Mouse (Mus musculus): Measurements from ENCODE around the gene 1700086D15Rik. TPM values are rescaled to one million over a fixed set of nuclear protein-coding genes. Genes with fewer than 3 reads are reported as not detected.

Gene 1700086D15Rik
- polyA plus RNA-seq, 1 experiment from 2014 or later = not detected

DNA sequence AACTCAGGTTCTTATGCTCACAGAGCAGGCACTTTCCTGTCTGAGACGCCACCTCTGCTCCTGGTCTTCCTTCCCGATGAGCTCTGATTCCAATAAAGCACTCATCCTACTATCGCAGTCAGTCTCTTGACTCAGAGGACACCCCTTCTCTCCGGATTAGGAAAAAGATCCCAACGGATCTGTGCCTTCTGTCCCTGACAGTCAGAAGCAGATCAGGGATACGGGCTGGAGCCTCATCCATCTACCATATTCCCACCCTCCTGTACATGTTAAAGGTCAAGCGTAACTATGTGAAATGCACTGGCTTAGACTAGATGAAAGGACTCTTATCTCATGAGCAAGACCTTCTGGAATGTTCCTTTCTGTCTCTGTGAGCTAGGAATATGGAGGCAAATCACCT lies 11.2 kb downstream of the 1700086D15Rik start:
- Histone ChIP-seq H3K9me3 (replicated peaks; ENCODE audit: control insufficient read depth, low read length) (no peaks in the 10 kb centered on the region), H3K4me1 (ENCODE audit: control insufficient read depth, insufficient read depth, low read length) (no peaks in the 10 kb centered on the region), H3K9ac (ENCODE audit: low read length) (no peak overlapping the region), H3K27me3 (replicated peaks; ENCODE audit: control insufficient read depth, insufficient read depth, low read length) (no peaks in the 10 kb centered on the region), H3K4me3 (ENCODE audit: low read depth, low read length) (no peak overlapping the region), H3K36me3 (ENCODE audit: control insufficient read depth, insufficient read depth, low read length) (no peaks in the 10 kb centered on the region), H3K27ac (ENCODE audit: low read depth, low read length) (no peak overlapping the region), H3K4me2 (ENCODE audit: low read length) (no peak overlapping the region)
- ATAC-seq (no peak), DNase-seq (ENCODE audit: low spot score) (no peak)
- 87% methylated on average over 7 of the region's 7 CpGs for WGBS

DNA sequence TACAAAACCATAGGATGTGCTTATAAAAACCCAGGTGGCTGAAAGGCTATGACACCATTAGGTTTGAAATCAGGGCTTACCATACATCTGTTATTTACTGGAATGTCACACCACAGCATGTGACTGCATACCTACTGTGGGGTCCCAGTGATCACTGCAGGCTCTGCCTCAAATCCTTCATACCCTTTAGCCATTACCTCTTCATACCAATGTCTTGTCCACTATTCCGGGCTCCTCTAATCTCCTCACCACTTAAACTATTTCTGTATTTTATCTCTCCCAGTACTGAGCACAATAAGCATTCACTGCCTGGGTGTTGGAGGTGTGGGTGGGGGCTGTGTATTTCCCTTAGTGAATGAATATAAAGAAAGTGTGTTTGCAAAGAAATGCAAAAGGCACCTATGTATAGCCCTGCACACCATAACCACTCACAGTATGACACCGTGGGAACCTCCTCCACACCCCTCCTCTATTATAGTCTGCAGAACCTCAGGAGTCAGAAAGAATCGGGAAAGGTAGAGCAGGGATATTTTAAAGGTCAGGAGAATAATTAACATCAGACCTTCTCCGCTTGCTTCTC lies 16.8 kb downstream of the 1700086D15Rik start:
- no peak for ATAC-seq
- H3K27me3 ChIP-seq (replicated peaks; ENCODE audit: control insufficient read depth, insufficient read depth, low read length) = no peaks in the 10 kb centered on the region
- no peaks in the 10 kb centered on the region for H3K4me1 ChIP-seq (ENCODE audit: control insufficient read depth, insufficient read depth, low read length)
- H3K27ac ChIP-seq (ENCODE audit: low read depth, low read length) = no peak overlapping the region
- no peaks in the 10 kb centered on the region for H3K9me3 ChIP-seq (replicated peaks; ENCODE audit: control insufficient read depth, low read length)
- H3K9ac ChIP-seq (ENCODE audit: low read length) = no peak overlapping the region
- no peak overlapping the region for H3K4me3 ChIP-seq (ENCODE audit: low read depth, low read length)
- DNase-seq (ENCODE audit: low spot score) = no peak
- H3K4me2 ChIP-seq (ENCODE audit: low read length) = no peak overlapping the region
- WGBS = 85% methylated on average over 4 of the region's 4 CpGs
- H3K36me3 ChIP-seq (ENCODE audit: control insufficient read depth, insufficient read depth, low read length) = no peaks in the 10 kb centered on the region

DNA sequence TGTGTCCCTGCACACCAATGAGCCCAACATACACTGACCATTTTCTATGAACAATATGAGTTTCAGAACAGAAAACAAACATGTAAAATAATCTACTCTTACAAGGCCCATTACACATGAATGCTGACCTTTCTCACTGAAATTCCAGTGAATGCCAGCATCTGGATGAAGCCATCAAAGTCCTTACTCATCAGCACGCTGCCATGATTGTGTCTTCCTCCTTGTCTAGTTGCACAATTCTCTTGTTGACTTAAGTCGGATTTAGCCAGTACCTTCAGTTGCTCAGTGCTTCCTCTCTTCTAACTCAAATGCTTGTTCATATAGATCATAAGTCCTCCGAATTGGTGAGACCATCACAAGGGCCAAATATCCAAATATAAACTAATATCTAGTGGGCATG lies 20.7 kb downstream of the 1700086D15Rik start:
- no peak overlapping the region for H3K4me2 ChIP-seq (ENCODE audit: low read length)
- no peaks in the 10 kb centered on the region for H3K27me3 ChIP-seq (replicated peaks; ENCODE audit: control insufficient read depth, insufficient read depth, low read length)
- no peaks in the 10 kb centered on the region for H3K4me1 ChIP-seq (ENCODE audit: control insufficient read depth, insufficient read depth, low read length)
- H3K36me3 ChIP-seq (ENCODE audit: control insufficient read depth, insufficient read depth, low read length) = no peaks in the 10 kb centered on the region
- H3K27ac ChIP-seq (ENCODE audit: low read depth, low read length) = no peak overlapping the region
- H3K9ac ChIP-seq (ENCODE audit: low read length) = no peak overlapping the region
- H3K9me3 ChIP-seq (replicated peaks; ENCODE audit: control insufficient read depth, low read length) = no peaks in the 10 kb centered on the region
- ATAC-seq (no peak), DNase-seq (ENCODE audit: low spot score) (no peak)
- no peak overlapping the region for H3K4me3 ChIP-seq (ENCODE audit: low read depth, low read length)
- 89% methylated on average over 3 of the region's 3 CpGs for WGBS

DNA sequence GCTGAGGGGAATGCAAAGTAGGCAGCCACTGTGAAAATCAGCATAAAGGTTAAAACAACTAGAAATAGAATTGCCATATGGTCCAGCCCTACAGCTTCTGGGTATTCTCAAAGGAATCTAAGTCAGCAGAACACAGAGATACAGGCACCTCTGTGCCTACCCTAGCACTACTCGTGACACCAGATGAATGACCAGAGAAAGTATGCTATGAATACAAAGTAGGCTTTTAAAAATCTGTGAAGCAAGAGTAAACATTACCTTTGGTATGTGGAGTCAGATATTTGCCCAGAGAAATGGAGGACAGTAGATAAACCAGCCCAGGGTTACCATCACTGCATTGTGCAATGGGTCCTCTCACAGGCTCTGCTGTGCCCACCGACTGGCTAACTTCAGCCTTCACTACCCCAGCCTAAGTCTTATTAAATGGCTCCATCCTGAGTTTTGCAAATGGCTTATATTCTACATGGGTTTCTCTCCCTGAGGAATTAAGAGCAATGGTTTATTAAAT lies 22.5 kb downstream of the 1700086D15Rik start:
- H3K4me2 ChIP-seq (ENCODE audit: low read length) = no peak overlapping the region
- ATAC-seq (no peak), DNase-seq (ENCODE audit: low spot score) (no peak)
- no peaks in the 10 kb centered on the region for H3K36me3 ChIP-seq (ENCODE audit: control insufficient read depth, insufficient read depth, low read length)
- H3K27me3 ChIP-seq (replicated peaks; ENCODE audit: control insufficient read depth, insufficient read depth, low read length) = no peaks in the 10 kb centered on the region
- no peaks in the 10 kb centered on the region for H3K4me1 ChIP-seq (ENCODE audit: control insufficient read depth, insufficient read depth, low read length)
- no peaks in the 10 kb centered on the region for H3K9me3 ChIP-seq (replicated peaks; ENCODE audit: control insufficient read depth, low read length)
- H3K9ac ChIP-seq (ENCODE audit: low read length) = no peak overlapping the region
- 72% methylated on average over 2 of the region's 2 CpGs for WGBS
- H3K27ac ChIP-seq (ENCODE audit: low read depth, low read length) = no peak overlapping the region
- no peak overlapping the region for H3K4me3 ChIP-seq (ENCODE audit: low read depth, low read length)

DNA sequence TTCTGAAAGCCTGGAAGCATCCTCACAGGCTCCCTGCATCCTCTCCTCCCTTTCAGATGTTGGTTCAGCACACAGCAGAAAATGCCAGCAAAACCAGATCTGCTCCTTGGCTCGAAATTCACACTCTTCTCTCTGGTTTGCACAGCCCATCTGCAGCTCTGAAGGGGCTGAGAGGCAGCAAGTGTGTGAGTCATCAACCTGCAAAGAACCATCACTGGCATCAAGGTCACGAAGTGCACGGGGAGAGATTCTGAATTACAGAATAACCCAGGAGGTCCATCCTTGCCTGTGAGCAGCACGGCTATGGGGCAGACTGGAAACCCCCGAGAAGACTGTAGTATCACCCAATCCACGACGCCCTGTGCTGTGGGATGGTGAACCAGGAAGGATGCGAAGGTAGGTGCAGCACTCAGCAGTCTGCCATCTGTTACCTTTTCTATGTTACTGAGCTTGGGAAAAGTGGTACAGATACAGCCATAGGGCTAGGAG lies 24.4 kb downstream of the 1700086D15Rik start:
- no peak overlapping the region for H3K4me2 ChIP-seq (ENCODE audit: low read length)
- no peaks in the 10 kb centered on the region for H3K4me1 ChIP-seq (ENCODE audit: control insufficient read depth, insufficient read depth, low read length)
- H3K4me3 ChIP-seq (ENCODE audit: low read depth, low read length) = no peak overlapping the region
- ATAC-seq (no peak), DNase-seq (ENCODE audit: low spot score) (no peak)
- H3K9ac ChIP-seq (ENCODE audit: low read length) = no peak overlapping the region
- H3K27ac ChIP-seq (ENCODE audit: low read depth, low read length) = no peak overlapping the region
- 85% methylated on average over 8 of the region's 8 CpGs for WGBS
- no peaks in the 10 kb centered on the region for H3K27me3 ChIP-seq (replicated peaks; ENCODE audit: control insufficient read depth, insufficient read depth, low read length)
- H3K9me3 ChIP-seq (replicated peaks; ENCODE audit: control insufficient read depth, low read length) = no peaks in the 10 kb centered on the region
- no peaks in the 10 kb centered on the region for H3K36me3 ChIP-seq (ENCODE audit: control insufficient read depth, insufficient read depth, low read length)

DNA sequence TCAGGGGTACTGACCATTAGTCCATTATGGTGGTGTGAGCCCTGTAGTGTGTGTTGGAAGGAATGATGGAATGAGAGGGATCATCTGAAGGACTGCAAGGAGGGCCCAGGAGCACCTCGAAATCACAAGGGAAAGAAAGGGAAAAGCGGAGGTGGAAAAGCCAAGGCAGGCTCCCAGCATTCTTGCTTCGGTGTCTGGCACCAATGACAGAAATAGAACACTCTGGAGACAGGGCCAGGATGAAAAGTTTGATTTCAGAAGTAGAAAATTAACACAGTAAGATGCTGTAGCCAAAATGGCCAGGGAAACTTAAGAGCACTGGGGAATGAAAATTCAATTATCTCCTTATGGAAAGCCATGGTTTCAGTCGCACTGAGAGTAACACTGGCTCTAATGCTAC lies 26.0 kb downstream of the 1700086D15Rik start:
- Histone ChIP-seq H3K4me2 (ENCODE audit: low read length) (no peak overlapping the region), H3K9me3 (replicated peaks; ENCODE audit: control insufficient read depth, low read length) (no peaks in the 10 kb centered on the region), H3K36me3 (ENCODE audit: control insufficient read depth, insufficient read depth, low read length) (no peaks in the 10 kb centered on the region), H3K27me3 (replicated peaks; ENCODE audit: control insufficient read depth, insufficient read depth, low read length) (no peaks in the 10 kb centered on the region), H3K9ac (ENCODE audit: low read length) (no peak overlapping the region), H3K4me3 (ENCODE audit: low read depth, low read length) (no peak overlapping the region), H3K27ac (ENCODE audit: low read depth, low read length) (no peak overlapping the region), H3K4me1 (ENCODE audit: control insufficient read depth, insufficient read depth, low read length) (no peaks in the 10 kb centered on the region)
- DNase-seq (ENCODE audit: low spot score) (no peak), ATAC-seq (no peak)
- WGBS = 90% methylated on average over 4 of the region's 4 CpGs

DNA sequence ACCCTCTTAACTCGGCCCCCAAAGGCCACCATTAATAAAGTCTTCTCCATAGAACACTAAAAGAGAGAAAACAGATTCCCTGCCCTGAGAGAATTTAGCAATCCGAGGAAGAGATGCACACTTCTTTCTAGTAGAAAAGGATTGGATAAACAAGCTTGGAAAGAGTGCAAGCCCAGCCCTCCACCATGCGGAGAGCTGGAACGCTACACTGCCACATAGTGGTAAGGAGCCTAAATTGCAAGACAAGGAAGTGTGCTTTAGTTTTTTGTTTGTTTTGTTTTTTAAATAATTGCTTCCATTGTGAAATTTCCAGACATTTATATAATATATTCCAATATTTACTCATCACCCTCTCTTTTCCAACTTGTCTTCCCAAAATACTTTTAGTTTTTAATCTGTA lies 30.6 kb downstream of the 1700086D15Rik start:
- H3K4me2 ChIP-seq (ENCODE audit: low read length) = no peak overlapping the region
- WGBS = 89% methylated on average over 4 of the region's 4 CpGs
- H3K4me1 ChIP-seq (ENCODE audit: control insufficient read depth, insufficient read depth, low read length) = no peaks in the 10 kb centered on the region
- H3K9me3 ChIP-seq (replicated peaks; ENCODE audit: control insufficient read depth, low read length) = no peaks in the 10 kb centered on the region
- H3K36me3 ChIP-seq (ENCODE audit: control insufficient read depth, insufficient read depth, low read length) = no peaks in the 10 kb centered on the region
- H3K4me3 ChIP-seq (ENCODE audit: low read depth, low read length) = no peak overlapping the region
- no peak overlapping the region for H3K27ac ChIP-seq (ENCODE audit: low read depth, low read length)
- H3K9ac ChIP-seq (ENCODE audit: low read length) = no peak overlapping the region
- no peaks in the 10 kb centered on the region for H3K27me3 ChIP-seq (replicated peaks; ENCODE audit: control insufficient read depth, insufficient read depth, low read length)
- ATAC-seq (no peak), DNase-seq (ENCODE audit: low spot score) (no peak)

DNA sequence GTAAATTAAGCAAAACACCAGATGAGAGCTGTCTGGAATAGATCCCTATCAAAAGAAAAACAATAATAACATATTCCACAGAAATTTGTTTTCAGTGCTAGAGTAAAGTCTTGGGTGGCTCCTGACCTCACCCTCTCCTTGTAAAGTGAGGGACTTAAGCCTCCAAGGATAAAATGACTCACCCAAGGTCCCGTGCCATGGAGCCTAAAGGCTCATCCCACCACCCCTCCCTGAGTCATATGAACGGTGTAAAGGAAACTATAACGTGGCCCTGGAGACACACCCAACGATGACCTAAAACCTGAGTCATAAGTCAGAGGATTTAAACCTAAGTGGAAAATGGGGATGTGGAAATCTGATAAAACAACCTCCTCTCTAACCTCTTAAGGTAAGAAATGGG lies 31.0 kb downstream of the 1700086D15Rik start:
- 98% methylated on average over 4 of the region's 4 CpGs for WGBS
- H3K27ac ChIP-seq (ENCODE audit: low read depth, low read length) = no peak overlapping the region

DNA sequence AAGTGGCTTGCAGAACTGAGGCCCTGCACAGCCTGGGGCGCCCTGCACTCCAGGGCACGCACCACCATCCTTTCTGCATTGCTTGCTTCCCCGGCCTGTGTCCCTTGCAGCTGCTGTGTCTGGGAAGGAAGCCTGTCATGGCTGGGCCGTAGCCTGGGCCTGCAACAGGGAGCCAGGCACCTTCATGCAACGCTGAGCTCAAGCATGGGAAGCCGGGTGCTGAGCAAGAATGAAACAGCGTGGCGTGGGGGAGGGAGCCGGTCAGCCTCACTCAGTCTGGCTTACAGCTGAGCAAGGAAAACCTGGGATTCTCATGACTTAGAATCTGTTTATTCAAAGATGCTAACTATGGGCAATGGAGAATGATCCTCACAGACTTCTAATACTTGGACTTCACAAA lies 33.1 kb downstream of the 1700086D15Rik start:
- Histone ChIP-seq H3K4me3 (ENCODE audit: low read depth, low read length) (no peak overlapping the region), H3K4me2 (ENCODE audit: low read length) (no peak overlapping the region), H3K4me1 (ENCODE audit: control insufficient read depth, insufficient read depth, low read length) (no peaks in the 10 kb centered on the region), H3K9ac (ENCODE audit: low read length) (no peak overlapping the region), H3K36me3 (ENCODE audit: control insufficient read depth, insufficient read depth, low read length) (no peaks in the 10 kb centered on the region), H3K27ac (ENCODE audit: low read depth, low read length) (no peak overlapping the region; the same call in 1 of the 2 replicates), H3K9me3 (replicated peaks; ENCODE audit: control insufficient read depth, low read length) (no peaks in the 10 kb centered on the region), H3K27me3 (replicated peaks; ENCODE audit: control insufficient read depth, insufficient read depth, low read length) (no peaks in the 10 kb centered on the region)
- DNase-seq (ENCODE audit: low spot score) (no peak), ATAC-seq (no peak)
- 77% methylated on average over 9 of the region's 9 CpGs for WGBS

More for the DNA sequence above, 31.0 kb downstream of the 1700086D15Rik start:
- Histone ChIP-seq H3K4me3 (ENCODE audit: low read depth, low read length) (no peak overlapping the region), H3K36me3 (ENCODE audit: control insufficient read depth, insufficient read depth, low read length) (no peaks in the 10 kb centered on the region), H3K4me2 (ENCODE audit: low read length) (no peak overlapping the region), H3K4me1 (ENCODE audit: control insufficient read depth, insufficient read depth, low read length) (no peaks in the 10 kb centered on the region), H3K27me3 (replicated peaks; ENCODE audit: control insufficient read depth, insufficient read depth, low read length) (no peaks in the 10 kb centered on the region), H3K9me3 (replicated peaks; ENCODE audit: control insufficient read depth, low read length) (no peaks in the 10 kb centered on the region), H3K9ac (ENCODE audit: low read length) (no peak overlapping the region)
- ATAC-seq (no peak), DNase-seq (ENCODE audit: low spot score) (no peak)
